Mouse (Mus musculus) gastrocnemius, postnatal 10 days (tissue): ENCODE results near the gene Sh3glb2. TPM values are rescaled to one million over a fixed set of nuclear protein-coding genes. Genes with fewer than 3 reads are reported as not detected.

Experiments used
- DNase-seq: peaks from one replicate; pipeline ENCODE4 v3.0.0; 2021; ENCODE audit warnings: mixed read lengths
- microRNA-seq, 2 experiments: library from miRNA; unstranded; fragments of <30 nt; microRNA quantifications; one replicate each; pipeline ENCODE4 v1.2.0; 2021
- total RNA-seq, 2 experiments: library from RNA; stranded (reverse); gene quantifications; 2 replicates each; pipeline ENCODE4 v1.2.3; 2021

Gene Sh3glb2
- total RNA-seq, 2 experiments from 2014 or later: 32.2 to 37.9 TPM

DNA sequence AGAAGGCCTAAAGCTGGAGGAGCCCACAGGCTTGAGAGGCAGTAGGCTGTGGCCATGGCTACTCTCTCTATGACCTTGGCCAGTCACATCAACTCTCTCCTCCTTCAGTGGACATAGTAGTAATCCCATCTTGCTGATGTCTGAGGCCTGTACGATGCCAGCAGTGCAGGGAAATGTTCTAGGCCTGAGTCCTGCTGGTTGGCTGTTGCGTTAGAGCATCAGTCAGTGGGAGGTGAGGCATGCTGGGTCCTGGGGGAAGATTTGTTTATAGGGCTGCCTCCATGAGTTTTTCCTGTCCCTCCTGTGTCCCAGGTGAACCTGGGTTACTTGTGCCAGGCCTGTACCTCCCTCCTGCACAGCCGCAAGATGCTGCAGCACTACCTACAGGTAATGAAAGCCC lies 17.1 kb downstream of the Sh3glb2 start:
- no peak for DNase-seq

DNA sequence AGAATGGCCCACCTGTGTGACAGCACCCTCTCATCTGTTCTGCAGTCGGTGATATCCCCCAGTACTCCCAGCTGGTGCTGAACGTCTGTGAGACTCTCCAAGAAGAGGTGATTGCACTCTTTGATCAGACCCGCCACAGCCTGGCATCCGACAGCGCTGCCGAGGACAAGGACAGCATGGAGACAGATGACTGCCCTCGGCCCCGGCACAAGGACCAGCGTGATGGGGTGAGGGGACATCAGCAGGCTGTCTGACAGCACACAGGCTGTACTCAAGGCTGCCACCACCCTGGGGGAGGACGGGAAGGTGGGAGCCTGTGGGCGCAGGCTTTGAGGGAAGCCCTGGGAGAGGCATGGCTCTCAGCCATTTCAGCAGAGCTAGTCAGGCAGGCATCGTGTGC lies 22.0 kb downstream of the Sh3glb2 start:
- no peak for DNase-seq

DNA sequence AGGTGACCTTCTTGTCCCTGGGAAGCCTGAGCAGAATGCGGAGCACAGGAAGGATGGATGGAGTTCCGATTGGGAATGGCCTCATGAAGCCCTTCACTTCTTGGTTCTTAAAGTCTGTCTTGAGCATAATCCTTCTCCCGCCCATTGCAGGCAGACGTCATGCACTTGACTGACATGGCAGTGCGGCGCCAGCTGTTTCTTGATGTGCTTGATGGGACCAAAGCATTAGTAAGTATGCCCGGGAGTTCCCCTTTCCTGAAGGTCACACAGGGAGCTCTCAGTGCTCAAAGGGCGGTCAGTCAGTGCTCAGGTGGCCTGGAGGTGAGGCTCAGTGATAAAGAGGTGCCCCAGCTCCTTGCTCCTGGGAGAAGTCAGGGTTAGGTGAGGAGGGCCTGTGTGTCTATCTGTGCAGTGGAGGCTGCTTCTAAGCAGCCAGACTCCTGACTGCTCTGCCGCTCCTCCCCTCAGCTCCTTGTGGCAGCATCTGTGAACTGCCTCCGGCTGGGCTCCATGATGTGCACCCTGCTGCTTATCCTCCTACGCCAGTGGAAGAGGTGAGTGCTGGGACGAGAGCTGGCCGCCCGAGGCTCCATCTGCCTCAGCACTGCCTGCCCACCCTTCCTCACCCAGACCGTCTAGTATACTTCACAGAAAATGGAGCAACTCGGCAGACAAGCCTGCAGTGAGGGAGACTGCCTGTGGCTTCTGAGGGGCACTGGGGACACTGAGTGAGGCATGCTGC lies 22.8 kb downstream of the Sh3glb2 start:
- no peak for DNase-seq

DNA sequence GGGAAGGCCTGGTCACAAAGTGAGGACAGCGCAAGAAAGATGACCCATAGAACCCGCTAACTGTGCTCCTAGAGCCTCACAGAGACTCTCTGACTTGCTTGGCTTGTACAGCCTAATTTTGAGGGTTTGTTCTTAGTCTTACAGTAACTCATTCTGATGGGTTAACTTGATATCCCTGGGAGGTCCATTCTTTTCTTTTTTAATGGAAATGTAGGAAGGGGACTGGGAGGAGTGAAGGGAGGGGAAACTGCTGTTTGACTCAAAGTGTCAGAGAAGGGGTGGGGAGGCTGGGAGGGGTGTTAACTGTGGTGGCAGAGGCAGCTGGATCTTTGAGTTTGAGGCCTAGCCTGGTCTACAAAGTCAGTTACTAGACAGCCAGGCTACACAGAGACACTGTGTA lies 23.8 kb downstream of the Sh3glb2 start:
- no peak for DNase-seq

DNA sequence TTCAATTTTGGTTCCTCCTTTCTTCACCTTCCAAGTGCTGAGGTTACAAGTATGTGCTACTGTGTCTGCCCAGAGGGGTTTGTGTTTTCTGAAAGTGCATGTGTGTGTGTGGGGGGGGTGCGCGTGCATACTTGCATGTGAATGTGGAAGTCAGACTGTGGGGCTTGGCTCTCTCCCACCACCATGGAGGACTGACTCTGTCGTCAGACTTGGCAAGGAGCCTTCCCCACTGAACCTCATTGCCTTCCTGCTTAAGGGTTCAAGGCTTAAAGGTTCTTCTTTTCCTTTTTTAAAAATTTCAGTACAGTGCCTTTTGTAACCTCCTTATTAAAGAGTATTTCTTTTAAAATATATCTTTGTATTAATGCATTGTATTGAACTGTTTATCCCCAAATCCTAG lies 30.3 kb downstream of the Sh3glb2 start:
- no peak for DNase-seq

DNA sequence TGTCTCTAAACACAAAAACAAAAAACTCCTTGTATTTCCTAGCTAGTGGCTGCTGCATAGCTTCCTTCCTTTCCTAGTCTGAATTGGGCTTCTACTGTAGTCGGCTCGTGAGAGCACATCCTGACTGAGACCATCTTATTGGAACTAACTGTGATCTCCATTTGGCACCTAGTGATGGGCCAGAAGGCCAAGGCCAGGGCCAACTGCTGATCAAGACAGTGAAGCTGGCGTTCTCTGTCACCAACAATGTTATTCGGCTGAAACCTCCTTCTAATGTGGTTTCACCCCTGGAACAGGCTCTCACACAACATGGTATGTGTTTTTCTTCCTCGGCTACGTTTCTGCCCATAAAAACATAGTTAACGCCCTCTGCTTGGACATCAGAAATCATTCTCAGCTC lies 31.9 kb downstream of the Sh3glb2 start:
- no peak for DNase-seq

DNA sequence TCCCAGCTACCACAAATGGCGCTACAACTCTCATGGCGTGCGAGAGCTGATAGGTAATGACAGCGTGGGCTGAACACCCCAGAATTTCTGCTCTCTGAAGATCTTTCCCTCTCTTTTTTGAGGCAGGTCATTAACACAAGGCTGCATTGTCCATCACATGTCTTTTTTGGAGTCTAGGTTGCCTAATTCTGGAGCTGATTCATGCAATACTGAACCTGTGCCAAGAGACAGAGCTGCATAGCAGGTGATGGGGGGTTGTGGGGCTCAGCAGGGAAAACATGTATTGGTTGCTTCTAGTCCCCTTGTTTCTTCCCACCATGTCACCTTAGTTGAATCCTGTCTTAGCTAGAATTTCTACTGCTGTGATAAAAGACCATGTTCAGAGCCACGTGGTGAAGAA lies 33.8 kb downstream of the Sh3glb2 start:
- DNase-seq: no peak

DNA sequence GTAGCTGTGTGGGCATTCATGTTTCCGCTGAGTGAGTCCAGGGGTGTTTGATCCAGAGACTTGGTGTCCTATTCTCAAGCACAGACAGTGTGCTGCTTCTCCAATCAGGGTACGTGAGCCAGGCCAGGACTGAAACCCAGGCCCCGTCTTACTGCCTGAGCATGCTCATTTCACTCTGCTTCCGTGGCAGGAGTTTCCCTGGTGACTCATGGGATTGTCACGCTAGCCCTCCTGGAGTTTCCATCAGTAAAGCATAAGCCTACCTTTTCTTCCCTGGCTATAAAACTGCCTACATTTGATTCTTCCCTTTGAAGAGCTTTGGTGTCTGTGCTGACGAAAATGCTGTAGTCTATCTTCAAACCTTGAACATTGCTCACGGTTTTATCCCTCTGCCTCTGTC lies 36.0 kb downstream of the Sh3glb2 start:
- no peak for DNase-seq

DNA sequence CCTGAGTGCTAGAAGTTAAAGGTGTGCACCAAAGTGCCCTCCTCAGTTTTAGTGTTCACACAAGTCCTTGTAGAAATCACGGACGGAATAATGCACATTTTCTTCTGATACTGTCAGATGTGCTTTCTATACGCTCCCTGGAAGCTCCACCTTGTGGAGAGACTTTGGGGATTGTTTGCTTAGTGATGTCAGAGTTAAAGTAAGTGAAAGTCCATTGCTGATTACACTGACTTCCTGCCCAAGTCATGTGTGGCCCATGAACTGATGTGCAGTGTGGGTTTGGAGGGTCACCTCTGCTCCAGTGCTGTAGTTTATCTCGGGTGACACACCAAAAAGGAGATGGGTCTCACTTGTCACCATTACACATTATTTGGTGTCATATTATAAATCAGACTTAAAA lies 39.9 kb downstream of the Sh3glb2 start:
- DNase-seq: no peak

DNA sequence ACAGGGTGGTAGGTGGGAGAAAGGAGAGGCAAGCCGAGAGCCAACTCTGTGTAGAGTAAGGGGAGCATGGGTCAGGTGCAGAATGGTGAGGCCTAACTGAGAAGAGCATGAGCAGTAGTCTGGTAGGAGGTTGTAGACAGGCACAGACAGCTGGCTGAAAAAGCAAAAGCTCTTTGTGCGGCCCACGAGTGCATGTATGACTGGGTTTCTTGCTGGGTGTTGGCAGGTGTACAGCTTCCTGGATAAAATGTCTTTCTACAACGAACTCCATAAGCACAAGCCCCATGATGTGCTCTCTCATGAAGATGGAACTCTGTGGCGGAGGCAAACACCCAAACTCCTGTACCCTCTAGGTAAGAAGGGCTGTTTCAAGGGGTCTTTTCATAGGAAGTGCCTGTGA lies 42.2 kb downstream of the Sh3glb2 start:
- no peak for DNase-seq

DNA sequence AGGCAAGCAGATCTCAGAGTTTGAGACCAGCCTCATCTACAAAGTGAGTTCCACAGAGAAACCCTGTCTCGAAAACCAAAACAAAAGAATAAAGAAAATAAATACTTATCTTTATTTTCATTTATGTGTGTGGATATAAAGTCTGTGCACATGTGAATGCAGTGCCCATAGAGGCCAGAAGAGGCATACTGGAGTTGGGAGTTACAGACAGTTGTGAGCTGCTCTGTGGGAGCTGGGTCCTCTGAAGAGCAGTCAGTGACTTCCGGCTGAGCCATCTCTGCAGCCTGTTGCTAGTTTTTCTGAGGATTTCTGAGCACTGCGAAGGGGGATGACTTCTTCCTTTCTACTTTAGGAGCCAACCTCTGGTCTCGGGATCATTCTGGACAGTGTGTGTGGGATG lies 43.0 kb downstream of the Sh3glb2 start:
- DNase-seq: no peak

DNA sequence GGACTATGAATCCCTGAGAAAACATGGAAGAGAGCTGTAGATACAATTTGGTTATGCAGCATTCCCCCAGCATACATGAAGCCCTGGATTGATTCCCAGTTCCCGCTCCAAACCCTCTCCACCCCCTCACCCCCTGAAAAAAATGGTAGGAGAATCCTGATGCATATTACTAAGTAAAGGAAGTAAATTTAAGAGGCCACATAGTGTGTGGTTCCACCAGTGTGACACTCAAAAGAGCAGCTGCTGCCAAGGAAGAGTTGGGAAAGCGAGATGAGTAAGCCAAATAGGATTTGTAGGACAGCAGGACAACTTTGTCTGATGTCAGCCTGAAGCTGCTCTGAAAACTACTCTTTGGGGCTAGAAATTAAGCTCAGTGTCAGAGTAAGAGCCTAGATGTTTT lies 47.7 kb downstream of the Sh3glb2 start:
- no peak for DNase-seq

DNA sequence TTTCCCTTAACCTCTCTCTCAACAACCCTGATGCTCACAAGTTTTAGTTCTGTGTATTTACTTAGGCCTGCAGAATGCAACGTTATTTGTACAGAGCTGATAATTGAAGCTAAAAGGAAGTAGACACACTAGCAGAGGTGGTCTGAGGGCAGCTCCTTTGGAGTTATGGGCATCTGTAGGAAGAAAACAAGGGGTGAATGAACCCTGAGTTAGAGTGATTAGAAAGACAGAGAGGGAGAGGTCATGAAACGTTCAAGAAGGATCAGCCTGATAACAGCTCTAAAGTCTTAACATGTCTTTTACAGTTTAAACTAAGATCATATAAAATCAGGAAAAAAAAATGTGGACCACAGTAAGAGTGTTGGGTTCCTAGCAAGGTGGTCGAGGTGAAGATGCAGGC lies 49.8 kb downstream of the Sh3glb2 start:
- DNase-seq: no peak

DNA sequence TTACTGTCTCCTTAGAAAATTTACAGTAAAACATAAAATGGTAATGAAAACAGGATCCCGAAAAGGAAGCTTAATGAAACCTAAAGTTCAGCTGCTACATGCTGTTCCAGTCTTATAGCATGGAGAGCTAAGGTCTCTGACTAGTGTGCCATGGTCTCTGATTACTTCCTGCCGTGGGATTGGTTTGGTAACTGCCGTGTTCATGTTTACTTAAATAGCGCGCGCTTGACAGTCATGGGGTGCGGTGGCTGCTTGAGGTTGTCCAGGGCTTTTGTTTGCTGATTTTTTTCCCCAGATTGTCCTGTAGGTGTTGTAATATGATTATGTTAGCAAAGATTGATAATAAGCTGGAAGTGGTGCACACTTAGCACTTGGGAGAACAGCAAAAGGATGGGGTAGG lies 53.0 kb downstream of the Sh3glb2 start:
- DNase-seq: no peak

DNA sequence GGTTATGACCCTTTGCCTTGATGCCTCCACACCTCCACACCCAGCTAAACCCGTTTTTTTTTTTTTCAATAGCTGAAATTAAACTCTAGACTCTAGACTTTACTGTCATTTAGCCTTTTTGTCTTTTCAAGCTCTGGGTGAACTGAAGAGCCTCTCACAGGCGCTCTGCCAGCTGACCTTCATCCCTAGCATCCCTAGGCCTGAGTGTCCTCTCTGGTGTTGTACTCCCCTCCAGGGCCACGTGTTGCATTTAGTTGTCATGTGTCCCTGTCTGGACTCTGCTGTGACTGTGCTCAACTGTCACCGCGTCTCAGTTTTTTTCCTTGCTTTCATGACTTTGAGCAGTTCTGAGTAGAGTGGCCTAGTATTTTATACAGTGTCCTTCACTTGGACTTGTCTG lies 59.2 kb downstream of the Sh3glb2 start:
- DNase-seq: no peak

DNA sequence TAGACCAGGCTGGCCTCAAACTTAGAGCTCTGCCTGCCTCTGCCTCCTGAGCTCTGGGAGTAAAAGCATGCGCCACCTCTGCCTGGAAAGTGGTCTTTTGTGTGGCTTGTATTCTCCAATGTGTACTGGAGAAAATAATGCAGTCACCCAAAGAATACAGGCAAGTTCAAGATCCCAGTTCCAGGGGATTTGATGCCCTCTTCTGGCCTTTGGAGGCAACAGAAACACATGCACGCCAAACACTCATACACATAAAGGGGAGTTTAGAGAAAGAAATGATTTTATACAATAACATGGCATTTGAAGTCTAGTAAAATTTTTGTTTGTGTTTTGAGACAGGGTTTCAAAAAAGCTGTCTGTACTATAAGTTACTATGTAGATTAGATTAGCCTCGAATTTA lies 59.6 kb downstream of the Sh3glb2 start:
- no peak for DNase-seq

Small RNA genes lying within 50 kb of the gene (microRNA-seq; reads per million reads assigned to microRNA genes)
- 0 reads per million in 2 experiments for gene Gm47292

Other genes with a start within 250 kb of the Sh3glb2 start
- gene Zer1, start 234.8 kb downstream of the Sh3glb2 start, total RNA-seq: 10 to 100 TPM; 18.9 to 21.7 TPM
- gene Tbc1d13, start 225.6 kb downstream of the Sh3glb2 start, total RNA-seq: 10 to 100 TPM; 14.0 to 18.0 TPM
- gene Endog, start 187.8 kb downstream of the Sh3glb2 start, total RNA-seq: 10 to 100 TPM; 31.1 to 36.6 TPM
- gene Spout1, start 180.9 kb downstream of the Sh3glb2 start, total RNA-seq: 1 to 10 TPM; 7.4 to 7.6 TPM
- gene Kyat1, start 153.5 kb downstream of the Sh3glb2 start, total RNA-seq: 10 to 100 TPM; 13.6 to 16.0 TPM
- gene Lrrc8a, start 121.6 kb downstream of the Sh3glb2 start, total RNA-seq: 10 to 100 TPM; 21.2 to 22.1 TPM
- under 1 TPM; 0.42 to 0.86 TPM for gene Gm28035, start 118.8 kb downstream of the Sh3glb2 start, total RNA-seq
- gene Phyhd1, start 93.1 kb downstream of the Sh3glb2 start, total RNA-seq: 10 to 100 TPM; 11.3 to 12.4 TPM
- gene Gm28038, start 78.3 kb downstream of the Sh3glb2 start, total RNA-seq: not detected
- 10 to 100 TPM; 17.3 to 18.3 TPM for gene Dolk, start 73.0 kb downstream of the Sh3glb2 start, total RNA-seq
- 10 to 100 TPM; 15.9 to 18.1 TPM for gene Nup188, start 72.9 kb downstream of the Sh3glb2 start, total RNA-seq
- gene Miga2, start 4.9 kb upstream of the Sh3glb2 start, total RNA-seq: 10 to 100 TPM; 19.4 to 31.1 TPM
- 10 to 100 TPM; 10.9 to 14.3 TPM for gene Dolpp1, start 32.9 kb upstream of the Sh3glb2 start, total RNA-seq
- gene Crat, start 56.5 kb upstream of the Sh3glb2 start, total RNA-seq: 100 to 1,000 TPM; 228 to 262 TPM
- 100 to 1,000 TPM in 1 of 2 experiments, 10 to 100 TPM in 1; 95.1 to 101 TPM for gene Ptpa, start 56.7 kb upstream of the Sh3glb2 start, total RNA-seq
- 1 to 10 TPM; 4.8 to 7.4 TPM for gene Ier5l, start 114.9 kb upstream of the Sh3glb2 start, total RNA-seq
- 1 to 10 TPM; 5.3 to 5.9 TPM for gene Cstad, start 235.7 kb upstream of the Sh3glb2 start, total RNA-seq